Mouse (Mus musculus) heart, postnatal 0 days (tissue): Measurements from ENCODE around the gene Fkbp5. TPM values are rescaled to one million over a fixed set of nuclear protein-coding genes. Genes with fewer than 3 reads are reported as not detected.

Experiments
- ATAC-seq: fragments of 200-750 bp; cut with Nextera tagmentation; 2 replicates; pipeline ENCODE4 v1.8.0; 2017; ENCODE audit warnings: low read depth, moderate number of reproducible peaks, moderate library complexity; ENCODE audit not compliant: insufficient read depth
- DNase-seq: peaks from one replicate; pipeline ENCODE4 v3.0.0-alpha.2; 2016; ENCODE audit warnings: low spot score
- H3K27ac ChIP-seq: fragments of 300-500 bp; sonication (generic); 2 replicates; pipeline ENCODE4 v1.5.1; 2014; ENCODE audit warnings: low read depth, mild to moderate bottlenecking
- H3K27me3 ChIP-seq: fragments of 300-500 bp; sonication (generic); 2 replicates; pipeline ENCODE4 v1.6.1; 2014; ENCODE audit warnings: low read length, mixed read lengths; ENCODE audit not compliant: control insufficient read depth, insufficient read depth
- H3K36me3 ChIP-seq: fragments of 300-500 bp; sonication (generic); replicated peaks from 2 replicates; pipeline ENCODE4 v1.6.1; 2014; ENCODE audit warnings: low read length, mixed read lengths; ENCODE audit not compliant: control insufficient read depth, insufficient read depth
- H3K4me1 ChIP-seq: fragments of 300-500 bp; sonication (generic); 2 replicates; pipeline ENCODE4 v1.6.1; 2014; ENCODE audit warnings: antibody characterized with exemption; ENCODE audit not compliant: control insufficient read depth, insufficient read depth
- H3K4me2 ChIP-seq: fragments of 300-500 bp; sonication (generic); 2 replicates; pipeline ENCODE4 v1.6.1; 2014; ENCODE audit warnings: low read depth, mild to moderate bottlenecking, low read length, moderate library complexity
- H3K4me3 ChIP-seq: fragments of 300-500 bp; sonication (generic); 2 replicates; pipeline ENCODE4 v1.5.1; 2014; ENCODE audit warnings: low read depth, low read length
- H3K9ac ChIP-seq: fragments of 300-500 bp; sonication (generic); replicated peaks from 2 replicates; pipeline ENCODE4 v1.6.1; 2014; ENCODE audit warnings: low read depth, low read length, mixed read lengths
- H3K9me3 ChIP-seq: fragments of 300-500 bp; sonication (generic); replicated peaks from 2 replicates; pipeline ENCODE4 v1.6.1; 2016; ENCODE audit warnings: low read length; ENCODE audit not compliant: control insufficient read depth
- CTCF ChIP-seq: IDR thresholded peaks from 2 replicates; pipeline ENCODE4 v1.5.1; 2016; ENCODE audit warnings: antibody characterized with exemption, control low read depth, low read depth
- EP300 ChIP-seq: IDR thresholded peaks from 2 replicates; pipeline ENCODE4 v1.6.1; 2016; ENCODE audit warnings: antibody characterized with exemption, low read depth
- WGBS: fragments of 180-500 bp; shearing (Covaris S2); extraction: QIAGEN DNeasy Blood & Tissue Kit; methylation state at CpG from one replicate; pipeline ENCODE4 v1.1.7; 2014; 5-methylcytosine and 5-hydroxymethylcytosine counted together
- microRNA-seq: library from miRNA; unstranded; fragments of <30 nt; microRNA quantifications from one replicate; pipeline ENCODE4, GENCODE M21; 2016
- polyA plus RNA-seq: library from polyadenylated mRNA; unstranded; fragments of >200 nt; fragmentation: Nextera tagmentation; extraction: Ambion mirVana; gene quantifications from 2 replicates; pipeline ENCODE4 v1.2.1, GENCODE M21; 2015
- total RNA-seq: library from RNA; depleted of rRNA; stranded (reverse); fragments of >200 nt; gene quantifications from 2 replicates; pipeline ENCODE4 v1.2.3, GENCODE M21; 2014; ENCODE audit warnings: low replicate concordance; rRNA removed

Gene Fkbp5
- total and polyA plus RNA-seq, 2 experiments from 2014 or later = 8.3 to 19.4 TPM

DNA sequence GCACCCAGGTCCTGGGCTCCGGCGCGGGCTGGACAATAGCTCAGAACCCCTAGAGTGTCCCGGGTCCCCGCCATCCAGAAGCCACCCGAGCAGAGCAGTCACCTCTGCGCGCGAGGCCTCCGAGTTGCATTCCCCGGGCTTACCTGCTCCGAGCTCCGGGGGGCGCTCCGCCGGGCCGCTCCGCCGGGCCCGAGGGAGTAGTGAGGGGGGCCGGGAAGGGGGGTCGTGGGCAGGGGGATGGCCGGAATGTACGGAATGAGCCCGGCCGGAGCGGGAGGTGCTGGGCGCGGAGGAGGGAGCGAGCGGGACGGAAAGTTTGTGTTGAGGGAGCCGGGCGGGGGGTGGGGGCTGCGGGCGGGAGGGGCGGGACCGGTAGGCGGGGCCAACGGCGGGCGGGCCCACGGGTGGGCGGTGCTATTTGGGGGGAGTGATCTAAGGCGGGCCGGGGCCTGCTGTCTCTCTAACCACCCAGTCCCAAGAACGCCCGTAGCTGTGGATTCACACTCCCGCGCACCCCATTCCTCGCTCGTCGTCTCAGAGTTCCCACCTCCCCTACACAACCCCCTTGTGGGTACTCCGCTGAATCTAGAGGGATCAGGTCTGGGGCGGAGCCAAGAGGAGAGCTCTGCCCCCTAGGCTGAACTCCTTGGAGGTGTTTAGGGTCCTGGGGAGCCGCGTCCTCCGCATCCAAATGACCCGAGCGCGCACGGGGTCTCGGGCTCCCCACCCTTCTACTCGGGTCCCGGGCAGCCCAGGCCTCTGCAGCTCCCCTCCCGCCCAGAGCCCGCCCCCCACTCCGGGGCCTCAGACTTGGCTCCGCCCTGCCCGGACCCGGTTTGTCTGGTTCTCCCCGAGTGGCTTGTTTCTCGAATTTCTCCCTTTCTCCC lies 166.6 kb downstream of the Fkbp5 start, which contains the start of gene Tead3:
Gene Tead3 (minus strand): TSS at position 352 of the 887 bp plus-strand sequence.
- Histone ChIP-seq H3K27ac (peak within 1 kb of the TSS; percentile 92), H3K9ac (peak within 1 kb of the TSS; percentile 83), H3K4me1 (peaks cover 29% of the 10 kb centered on the region), H3K4me2 (peak within 1 kb of the TSS; percentile 93), H3K4me3 (peak within 1 kb of the TSS; percentile 69), H3K9me3 (no peaks in the 10 kb centered on the region), H3K36me3 (no peaks in the 10 kb centered on the region), H3K27me3 (peaks cover 30% of the 10 kb centered on the region)
- peak; percentile 79 for ATAC-seq
- 0 out of 2 replicates have a peak, but pooled peaks have one; percentile 17 for TF ChIP-seq CTCF
- no peak for TF ChIP-seq EP300
- DNase-seq = peak; percentile 82
- WGBS = under 1% methylated on average over 42 of the region's 73 CpGs

DNA sequence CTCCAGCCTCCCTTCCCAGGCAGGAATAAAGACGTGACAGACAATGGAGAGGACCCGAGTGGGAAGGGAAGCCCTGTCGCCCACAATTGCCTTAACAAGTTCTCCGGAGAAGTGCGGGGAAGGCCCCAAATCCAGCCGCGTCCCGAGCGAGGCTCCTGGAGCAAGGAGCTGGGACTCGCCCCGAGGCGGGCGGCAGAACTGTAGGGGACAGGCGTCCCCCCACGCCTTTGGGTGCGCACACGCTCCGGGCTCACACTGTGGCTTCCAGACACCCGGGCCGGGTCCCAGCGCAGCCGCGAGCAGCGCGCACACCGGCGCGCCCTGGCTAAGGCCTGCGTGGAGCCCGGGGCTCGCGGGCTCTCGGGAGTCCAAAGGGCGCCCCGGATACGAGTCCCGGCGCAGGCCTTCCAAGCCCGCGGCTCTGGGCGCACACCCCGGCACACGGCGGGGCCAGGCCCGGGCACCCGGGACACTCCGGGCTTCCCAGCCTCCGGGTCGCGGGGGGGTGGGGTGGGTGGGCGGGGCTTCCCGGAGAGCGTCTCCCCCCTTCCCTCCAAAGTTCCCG lies 167.3 kb downstream of the Fkbp5 start:
- DNase-seq (no peak), ATAC-seq (peak; percentile 53)
- Histone ChIP-seq H3K27ac (peak overlapping the region; percentile 92), H3K27me3 (peaks cover 30% of the 10 kb centered on the region), H3K36me3 (no peaks in the 10 kb centered on the region), H3K4me1 (peaks cover 37% of the 10 kb centered on the region), H3K4me3 (peak overlapping the region; percentile 69), H3K9ac (peak overlapping the region; percentile 83), H3K9me3 (no peaks in the 10 kb centered on the region), H3K4me2 (peak overlapping the region; percentile 93)
- no peak for TF ChIP-seq EP300
- WGBS = 1% methylated on average over 48 of the region's 54 CpGs

DNA sequence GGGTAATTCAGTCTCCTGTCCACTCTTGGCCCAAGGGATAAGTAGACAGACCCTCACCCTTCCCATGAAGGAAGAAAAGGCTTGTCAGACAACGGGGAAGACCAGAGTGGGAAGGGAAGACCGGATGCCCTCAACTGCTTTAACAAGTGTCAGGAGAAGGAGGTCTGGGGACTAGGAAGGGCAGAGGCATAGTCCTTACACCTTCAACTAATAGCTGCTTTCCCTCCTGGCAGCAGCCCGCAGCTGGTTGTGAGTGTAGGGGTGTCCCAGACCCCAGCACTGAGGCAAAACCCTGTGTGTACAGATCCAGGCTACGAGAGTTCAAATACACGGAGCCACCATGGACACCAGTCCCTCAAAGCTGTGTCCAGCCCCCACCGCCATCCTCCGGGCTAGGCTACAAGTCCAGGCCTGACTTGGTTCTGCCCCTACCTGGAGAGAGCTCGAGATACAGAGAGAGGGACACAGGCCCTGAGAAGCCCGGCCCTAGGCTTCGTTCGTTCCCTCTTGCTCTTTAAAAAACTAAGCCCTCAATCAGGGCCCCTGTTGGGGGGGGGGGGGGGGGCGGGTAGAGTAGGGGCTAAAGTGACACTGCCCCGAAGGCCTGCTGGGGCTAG lies 168.0 kb downstream of the Fkbp5 start:
- peak overlapping the region; percentile 93 for H3K4me2 ChIP-seq
- TF ChIP-seq CTCF = no peak
- no peak for TF ChIP-seq EP300
- ATAC-seq = no peak
- H3K9ac ChIP-seq = peak overlapping the region; percentile 83
- H3K4me1 ChIP-seq = peaks cover 43% of the 10 kb centered on the region
- H3K4me3 ChIP-seq = peak overlapping the region; percentile 69
- no peak for DNase-seq
- H3K27ac ChIP-seq = peak overlapping the region; percentile 92
- H3K27me3 ChIP-seq = peaks cover 27% of the 10 kb centered on the region
- no peaks in the 10 kb centered on the region for H3K36me3 ChIP-seq
- 20% methylated on average over 13 of the region's 13 CpGs for WGBS
- H3K9me3 ChIP-seq = no peaks in the 10 kb centered on the region

Small RNAs within 50 kb of the gene (microRNA-seq; reads per million reads assigned to microRNA genes)
- gene Gm25195 (not detected), gene Mir6969 (not detected)

Other genes with a start within 250 kb of the Fkbp5 start
- gene Fance, start 204.0 kb downstream of the Fkbp5 start, total RNA-seq = 14.1 and 21.7 TPM in 2 replicates
- gene Fance, start 204.0 kb downstream of the Fkbp5 start, polyA plus RNA-seq = 13.8 and 14.1 TPM in 2 replicates
- 817 and 939 TPM in 2 replicates for gene Rpl10a, start 189.1 kb downstream of the Fkbp5 start, total RNA-seq
- gene Rpl10a, start 189.1 kb downstream of the Fkbp5 start, polyA plus RNA-seq = 255 and 273 TPM in 2 replicates
- gene Tead3, start 166.7 kb downstream of the Fkbp5 start, total RNA-seq = 13.1 and 19.7 TPM in 2 replicates
- 3.2 and 3.3 TPM in 2 replicates for gene Tead3, start 166.7 kb downstream of the Fkbp5 start, polyA plus RNA-seq
- 0.61 and 5.3 TPM in 2 replicates for gene Tulp1, start 152.3 kb downstream of the Fkbp5 start, total RNA-seq
- gene Tulp1, start 152.3 kb downstream of the Fkbp5 start, polyA plus RNA-seq = 0.86 and 1.3 TPM in 2 replicates
- gene Armc12, start 13.3 kb upstream of the Fkbp5 start, total RNA-seq = not detected in 2 replicates
- gene Armc12, start 13.3 kb upstream of the Fkbp5 start, polyA plus RNA-seq = not detected in 2 replicates
- not detected in 2 replicates for gene Clpsl2, start 31.9 kb upstream of the Fkbp5 start, total RNA-seq
- not detected in 2 replicates for gene Clpsl2, start 31.9 kb upstream of the Fkbp5 start, polyA plus RNA-seq
- not detected in 2 replicates for gene Clps, start 43.2 kb upstream of the Fkbp5 start, total RNA-seq
- gene Clps, start 43.2 kb upstream of the Fkbp5 start, polyA plus RNA-seq = not detected in 2 replicates
- not detected in 2 replicates for gene Lhfpl5, start 58.1 kb upstream of the Fkbp5 start, total RNA-seq
- gene Lhfpl5, start 58.1 kb upstream of the Fkbp5 start, polyA plus RNA-seq = 0.07 and 0.10 TPM in 2 replicates
- 16.6 and 21.0 TPM in 2 replicates for gene Srpk1, start 105.2 kb upstream of the Fkbp5 start, total RNA-seq
- 29.3 and 29.9 TPM in 2 replicates for gene Srpk1, start 105.2 kb upstream of the Fkbp5 start, polyA plus RNA-seq
- gene Slc26a8, start 172.7 kb upstream of the Fkbp5 start, total RNA-seq = not detected in 2 replicates
- 0.29 and 0.36 TPM in 2 replicates for gene Slc26a8, start 172.7 kb upstream of the Fkbp5 start, polyA plus RNA-seq
- gene Mapk14, start 173.8 kb upstream of the Fkbp5 start, total RNA-seq = 29.5 and 47.7 TPM in 2 replicates
- gene Mapk14, start 173.8 kb upstream of the Fkbp5 start, polyA plus RNA-seq = 17.8 and 19.4 TPM in 2 replicates
- gene AC170998.1, start 208.6 kb upstream of the Fkbp5 start, total RNA-seq = not detected in 2 replicates
- 1.00 and 1.2 TPM in 2 replicates for gene AC170998.1, start 208.6 kb upstream of the Fkbp5 start, polyA plus RNA-seq